In genomic region chr2:33164646-33165045, GRCm38 (mm10) we compare ENCODE assay signal across 13 mouse cellular contexts. TPM values are rescaled to one million over a fixed set of nuclear protein-coding genes. Genes with fewer than 3 reads are reported as not detected.
DNase-seq lines count a peak whose midpoint lies in the region; ATAC-seq lines count a peak whose summit lies in the region.
"Had no signal": no experiment of that assay in that cellular context is flagged by ENCODE, and none has a peak within 500 bp of the region (broad histone marks: within the 10 kb centered on the region; RNA-seq: fewer than 3 reads in every experiment).

No protein-coding gene starts in this region.

- H3K4me1 ChIP-seq in kidney, embryonic 16.5 days (ENCODE audit: insufficient read depth, low read length) = peaks cover 37% of the 10 kb centered on the region

- no peak for DNase-seq in frontal cortex, postnatal 36 days (ENCODE audit: low spot score in 2 of 2)
- DNase-seq in kidney, postnatal 4 days = no peak
- peak; percentile 34 for DNase-seq in adipocyte (ENCODE audit: low spot score)
- DNase-seq in cerebellum, adult 9-11 months = peak; percentile 81
- no peak for DNase-seq in right cerebral cortex, adult 2 months (ENCODE audit: low spot score in 2 of 2)
- no peak for DNase-seq in spleen, adult 12 weeks (ENCODE audit: low spot score)
- DNase-seq: adrenal gland, postnatal 36 days; gastrocnemius, postnatal 36 days; thymus, postnatal 4 days had no signal

- no peak overlapping the region for H3K9ac ChIP-seq in kidney, embryonic 16.5 days (replicated peaks; ENCODE audit: low read length)

- H3K4me2 ChIP-seq in kidney, embryonic 16.5 days (replicated peaks; ENCODE audit: low read depth, low read length) = no peak overlapping the region

- no peaks in the 10 kb centered on the region for H3K36me3 ChIP-seq in kidney, embryonic 16.5 days (ENCODE audit: insufficient read depth, low read length)

- ATAC-seq in frontal cortex, adult (ENCODE audit: low TSS enrichment) = 0 out of 2 replicates have a peak, but pooled peaks have one; percentile 47
- no peak for ATAC-seq in kidney, embryonic 16.5 days (ENCODE audit: low FRiP score, low TSS enrichment)
- ATAC-seq: inflammation-experienced regulatory T-cells, adult 6 months had no signal

- no peaks in the 10 kb centered on the region for H3K9me3 ChIP-seq in kidney, embryonic 16.5 days (ENCODE audit: low read length)

- H3K27me3 ChIP-seq in kidney, embryonic 16.5 days (ENCODE audit: insufficient read depth, low read length) = no peaks in the 10 kb centered on the region

- H3K4me3 ChIP-seq in kidney, embryonic 16.5 days (ENCODE audit: low read length) = no peak overlapping the region

- WGBS in kidney, embryonic 16.5 days = 49% methylated on average over 3 of the region's 3 CpGs

- peak overlapping the region; percentile 95; the same call in 1 of the 2 replicates for H3K27ac ChIP-seq in kidney, embryonic 16.5 days (ENCODE audit: low read length)
- H3K27ac ChIP-seq: macrophage had no signal

RNA-seq across cellular contexts. Expression of gene Garnl3, which starts 33.2 kb away (rescaled TPM):
- 10.9 and 13.6 TPM in 2 replicates for polyA plus RNA-seq in kidney, embryonic 16.5 days (2015; fragmentation: Nextera tagmentation; extraction: Ambion mirVana)

RNA-seq across cellular contexts. Expression of gene Angptl2, which starts 51.2 kb away (rescaled TPM):
- 46.2 and 46.5 TPM in 2 replicates for polyA plus RNA-seq in kidney, embryonic 16.5 days (2015; fragmentation: Nextera tagmentation; extraction: Ambion mirVana)

Comparison
In these comparisons a context has a peak if more than half of its experiments do, and no peak if none do; other contexts are left out.
1. DNase-seq: peak in adipocyte (single experiment) and cerebellum, adult 9-11 months (single experiment); none in frontal cortex, postnatal 36 days (0 of 2), kidney, postnatal 4 days (0 of 2), right cerebral cortex, adult 2 months (0 of 2) and spleen, adult 12 weeks (single experiment).